Mouse (Mus musculus) testis, adult 2 months (tissue): ENCODE results near the gene Dcakd.

Experiments used
- CTCF ChIP-seq: fragments of 200-500 bp; IDR thresholded peaks from 2 replicates; pipeline ENCODE4 v1.5.1; 2012; ENCODE audit warnings: low read depth, mild to moderate bottlenecking, inconsistent platforms, low read length, moderate library complexity; ENCODE audit not compliant: control insufficient read depth, insufficient read depth, insufficient replicate concordance
- POLR2A ChIP-seq: fragments of 200-500 bp; IDR thresholded peaks from 2 replicates; pipeline ENCODE4 v1.6.1; 2012; ENCODE audit warnings: low read depth, mild to moderate bottlenecking, inconsistent platforms, low read length, moderate library complexity; ENCODE audit not compliant: control insufficient read depth

- TF ChIP-seq CTCF (no peak), POLR2A (no peak)
Observed at GRCm38 (mm10) chr11:103069731-103070130, 41.6 kb upstream of the Dcakd start.
